13 mouse cellular contexts compared by ENCODE assay signal in genomic region chr7:117613796-117614195, GRCm38 (mm10).
DNase-seq lines count a peak whose midpoint lies in the region; ATAC-seq lines count a peak whose summit lies in the region.
"Had no signal": no experiment of that assay in that cellular context is flagged by ENCODE, and none has a peak within 500 bp of the region (broad histone marks: within the 10 kb centered on the region; RNA-seq: fewer than 3 reads in every experiment).

No protein-coding gene starts in this region.

- peak; percentile 96 for ATAC-seq in activated CD4-positive, CD25-positive, alpha-beta regulatory T cell, adult 4 months
- ATAC-seq: midbrain, embryonic 13.5 days had no signal

- intact Hi-C loops in gastrocnemius, postnatal 36 days (cut with DNase I), result no loop called here

- DNase-seq in lung, postnatal 14 days, result peak; percentile 7
- no peak for DNase-seq in lung, postnatal 4 days
- DNase-seq in natural killer cell, adult 2 months (ENCODE audit: low spot score in 2 of 2), result peak; percentile 37 to 73
- peak; percentile 66 for DNase-seq in thymus, postnatal 14 days
- DNase-seq in kidney, postnatal 36 days, result no peak
- DNase-seq in adrenal gland, adult (ENCODE audit: inconsistent age in 2 of 2, low spot score in 1 of 2), result no peak
- DNase-seq in gastrocnemius, postnatal 36 days, result no peak
- DNase-seq: adrenal gland, adult 2 months; cerebellum, adult 9-11 months; kidney, adult 8-10 months; right cerebral cortex, adult 18-20 months had no signal

Comparison
In these comparisons a context has a peak if more than half of its experiments do, and no peak if none do; other contexts are left out.
1. DNase-seq: peak in lung, postnatal 14 days (single experiment), natural killer cell, adult 2 months (2 of 2) and thymus, postnatal 14 days (single experiment); none in lung, postnatal 4 days (0 of 2), kidney, postnatal 36 days (0 of 2), adrenal gland, adult (0 of 2) and gastrocnemius, postnatal 36 days (0 of 2).